Mouse (Mus musculus): ENCODE results near the gene Pde4d.

The Pde4d gene

GRCm38 (mm10) chr13:109641562-109641961, 1191.8 kb downstream of the Pde4d start:
- no peak for DNase-seq

- DNase-seq, result no peak
These were observed 1193.7 kb downstream of the Pde4d start for GRCm38 (mm10) chr13:109643419-109643818.

DNA sequence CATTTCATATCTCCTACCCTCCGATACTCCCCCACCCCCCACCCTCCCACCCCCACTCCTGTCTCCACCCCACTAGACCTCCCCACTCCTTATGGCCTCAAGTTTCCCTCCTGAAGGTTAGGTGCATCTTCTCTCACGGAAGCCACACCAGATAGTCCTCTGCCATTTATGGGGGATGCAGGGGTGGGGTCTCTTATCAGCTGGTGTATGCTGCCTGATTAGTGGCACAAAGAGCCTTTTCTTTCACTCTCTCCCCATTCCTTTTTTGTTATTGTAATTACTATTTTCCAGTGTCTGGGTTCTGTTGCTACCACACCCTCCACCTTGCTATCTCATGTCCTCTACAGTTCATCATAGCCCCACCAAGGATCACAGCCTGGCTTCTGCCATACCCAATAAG, 1194.3 kb downstream of the Pde4d start:
- DNase-seq, result no peak

DNA sequence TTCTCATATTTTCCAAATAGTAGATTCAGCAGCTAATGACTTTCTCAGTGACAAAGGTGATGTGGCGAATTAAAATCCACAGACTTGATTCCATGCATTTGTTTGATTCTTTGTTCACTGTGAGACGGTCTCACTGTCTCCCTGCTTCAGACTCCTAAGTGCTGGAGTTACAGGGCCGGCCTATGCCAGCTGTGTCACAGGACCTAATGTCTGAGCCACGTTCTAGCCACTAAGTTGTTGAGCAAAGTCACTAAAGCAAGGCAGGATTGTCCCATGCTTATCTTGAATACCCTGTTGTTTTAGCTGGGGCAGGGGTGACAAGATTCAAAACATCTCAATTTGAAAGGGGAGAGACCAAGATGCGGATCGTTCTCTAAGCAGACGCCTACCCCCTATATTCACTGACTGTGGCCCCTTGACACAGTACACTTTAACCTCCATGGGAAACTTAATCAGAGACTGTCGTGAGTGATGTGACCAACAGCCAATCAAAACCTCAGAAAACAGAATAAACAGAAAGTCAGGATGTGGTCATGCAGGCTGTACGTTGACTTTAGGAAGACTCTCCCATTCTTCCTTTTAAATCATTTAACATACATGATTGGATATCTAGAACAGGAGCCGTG, 1195.6 kb downstream of the Pde4d start:
- DNase-seq, result no peak

DNA sequence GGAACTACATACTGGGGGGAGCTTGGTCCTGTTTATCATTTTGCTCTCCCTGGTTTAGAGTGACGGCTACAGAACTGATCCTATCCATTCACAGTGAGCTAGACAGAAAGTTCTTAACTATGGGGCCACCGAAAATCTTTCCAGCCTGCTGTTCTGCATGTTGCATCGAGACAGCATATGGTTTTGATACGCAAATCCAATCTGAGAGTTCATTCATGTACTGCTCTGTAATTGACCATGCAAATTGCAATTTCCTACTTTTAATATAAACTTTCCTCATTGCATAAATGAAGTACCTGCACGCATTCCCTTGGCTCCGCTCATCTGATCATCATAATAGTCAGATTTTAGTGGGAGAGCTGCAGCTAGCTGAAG, 1196.1 kb downstream of the Pde4d start:
- DNase-seq, result no peak

DNA sequence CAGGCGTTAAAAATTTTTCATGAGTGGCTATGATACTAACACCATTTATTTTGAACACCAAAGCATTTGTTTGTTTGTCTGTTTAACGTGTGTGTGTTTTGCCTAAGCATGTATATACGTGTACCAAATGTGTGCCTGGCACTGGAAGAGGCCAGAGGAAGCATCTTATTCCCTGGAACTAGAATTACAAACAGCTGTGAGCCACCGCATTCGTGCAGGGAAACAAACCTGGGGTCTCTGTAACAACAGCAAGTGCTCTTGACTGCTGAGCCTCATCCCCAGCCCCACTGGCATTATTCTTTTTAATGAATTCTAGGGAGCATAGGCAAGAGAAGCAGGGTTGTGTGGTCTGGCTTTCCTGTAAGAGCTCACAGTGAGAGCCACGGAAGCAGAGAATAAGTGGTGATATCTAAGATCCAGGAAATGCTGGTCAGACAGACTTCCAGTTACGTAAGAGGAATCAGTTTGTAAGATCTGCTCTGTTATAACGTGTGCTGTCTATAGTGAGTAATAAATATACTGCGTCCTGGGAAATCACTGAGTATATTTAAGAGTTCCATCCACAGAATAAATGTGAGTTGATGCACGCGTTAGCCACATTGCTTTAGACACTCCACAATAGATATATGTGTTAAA, 1197.0 kb downstream of the Pde4d start:
- DNase-seq, result no peak

GRCm38 (mm10) chr13:109647479-109648199, 1197.9 kb downstream of the Pde4d start:
- DNase-seq, result no peak

- DNase-seq, result no peak
These were observed 1198.6 kb downstream of the Pde4d start for GRCm38 (mm10) chr13:109648311-109648710.

GRCm38 (mm10) chr13:109651790-109652605, 1202.2 kb downstream of the Pde4d start:
- no peak for DNase-seq

- peak in 1 of 2 experiments; percentile 48 for DNase-seq
These were observed 1202.9 kb downstream of the Pde4d start for GRCm38 (mm10) chr13:109652631-109653030.

GRCm38 (mm10) chr13:109655390-109655789, 1205.6 kb downstream of the Pde4d start:
- no peak for DNase-seq

- no peak for DNase-seq
These were observed 1209.4 kb downstream of the Pde4d start for GRCm38 (mm10) chr13:109659103-109659502.

- DNase-seq, result no peak
These were observed 1211.6 kb downstream of the Pde4d start for GRCm38 (mm10) chr13:109661345-109661744.

- DNase-seq, result no peak
These were observed 1212.4 kb downstream of the Pde4d start for GRCm38 (mm10) chr13:109662099-109662498.

DNA sequence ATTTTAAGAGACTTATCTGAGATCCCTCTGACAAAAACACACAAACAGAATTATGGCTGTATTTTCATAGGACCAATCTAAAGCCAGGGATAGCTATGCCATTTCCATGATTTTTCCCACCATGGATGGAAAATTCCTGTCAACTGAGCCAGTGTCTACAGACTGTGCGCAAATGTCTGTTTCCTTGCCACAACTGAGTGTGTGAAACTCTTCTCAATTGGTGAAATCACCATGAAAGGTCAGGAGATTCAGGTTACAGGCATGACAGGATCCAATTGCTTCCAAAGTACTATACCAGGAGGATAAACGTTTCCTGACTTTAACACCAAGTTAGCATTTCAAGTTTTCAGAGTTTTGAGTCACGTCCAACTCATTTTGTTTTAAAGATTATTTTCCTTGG, 1213.0 kb downstream of the Pde4d start:
- DNase-seq, result no peak

DNA sequence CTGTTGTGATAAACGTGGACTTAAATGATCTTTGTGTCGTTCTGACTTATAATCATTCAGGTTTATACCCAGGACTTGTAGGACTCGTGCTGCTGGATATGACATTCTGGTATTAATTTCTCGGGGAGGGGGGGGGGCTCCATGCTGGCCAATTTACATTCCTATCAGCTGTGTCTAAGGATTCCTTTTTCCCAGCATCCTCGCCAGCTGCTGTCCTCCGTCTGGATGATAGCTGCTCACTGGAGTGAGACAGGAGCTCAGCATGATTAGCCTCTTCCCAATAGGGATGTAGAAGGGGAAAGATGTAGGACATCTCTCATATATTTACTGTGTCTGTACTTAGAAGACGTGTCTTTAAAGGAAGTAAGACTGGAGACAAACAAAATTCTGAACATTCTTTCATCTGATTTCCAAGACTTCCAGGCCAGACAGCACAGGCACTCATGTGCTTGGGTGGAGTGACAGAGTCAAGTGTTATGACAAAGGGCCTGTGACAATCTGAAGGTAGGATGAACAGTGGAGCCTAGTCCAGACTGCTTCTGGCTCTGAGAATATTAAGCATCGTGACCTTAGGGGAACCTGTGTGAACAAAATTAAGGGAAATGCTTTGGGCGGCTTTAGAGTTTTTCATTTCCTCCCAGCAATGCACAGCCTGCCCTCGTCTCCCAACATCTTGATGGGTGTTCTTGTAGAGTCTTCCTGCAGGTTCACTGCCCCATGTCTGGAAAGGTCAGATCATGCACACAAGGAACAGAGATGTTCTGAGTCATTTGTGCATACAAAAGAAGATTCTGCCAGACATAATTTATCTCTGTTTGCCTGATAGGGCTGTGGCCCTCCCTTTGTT, 1215.4 kb downstream of the Pde4d start:
- DNase-seq, result no peak

- no peak for DNase-seq
These were observed 1216.2 kb downstream of the Pde4d start for GRCm38 (mm10) chr13:109665803-109666403.

GRCm38 (mm10) chr13:109669965-109670364, 1220.2 kb downstream of the Pde4d start:
- DNase-seq, result no peak

GRCm38 (mm10) chr13:109671589-109672347, 1222.0 kb downstream of the Pde4d start:
- DNase-seq, result no peak

- DNase-seq, result no peak
These were observed 1227.3 kb downstream of the Pde4d start for GRCm38 (mm10) chr13:109677047-109677446.

- no peak for DNase-seq
These were observed 1227.9 kb downstream of the Pde4d start for GRCm38 (mm10) chr13:109677617-109678016.

Measured in lung, adult 18-20 months (tissue).